Mouse (Mus musculus): ENCODE data around the gene Rpl36al. TPM values are rescaled to one million over a fixed set of nuclear protein-coding genes. Genes with fewer than 3 reads are reported as not detected.
"Not testable (repeated sequence)": the region's sequence is repeated elsewhere in the genome, so short reads cannot be mapped to it uniquely, and the experiment has no call there.

Rpl36al gene
- polyA plus RNA-seq, 1 experiment from 2014 or later: 387 TPM

GRCm38 (mm10) chr12:69166861-69167581 is 16.9 kb downstream of the Rpl36al start:
- H3K9ac ChIP-seq (replicated peaks; ENCODE audit: low read depth, low read length); H3K27ac ChIP-seq (ENCODE audit: low read depth, low read length); H3K36me3 ChIP-seq (ENCODE audit: control insufficient read depth, insufficient read depth, low read length); H3K4me2 ChIP-seq (ENCODE audit: low read depth, low read length); ATAC-seq (ENCODE audit: low read depth); H3K4me3 ChIP-seq (ENCODE audit: low read depth, low read length); H3K9me3 ChIP-seq (ENCODE audit: control insufficient read depth, low read length); H3K4me1 ChIP-seq (ENCODE audit: control insufficient read depth, insufficient read depth, low read length); H3K27me3 ChIP-seq (ENCODE audit: control insufficient read depth, insufficient read depth, low read length): not testable (repeated sequence)
- 76% methylated on average over 8 of the region's 8 CpGs for WGBS

- Histone ChIP-seq H3K27me3 (ENCODE audit: control insufficient read depth, insufficient read depth, low read length) (no peaks in the 10 kb centered on the region), H3K27ac (ENCODE audit: low read depth, low read length) (no peak overlapping the region), H3K36me3 (ENCODE audit: control insufficient read depth, insufficient read depth, low read length) (no peaks in the 10 kb centered on the region), H3K9me3 (ENCODE audit: control insufficient read depth, low read length) (no peaks in the 10 kb centered on the region), H3K4me2 (ENCODE audit: low read depth, low read length) (no peak overlapping the region), H3K4me1 (ENCODE audit: control insufficient read depth, insufficient read depth, low read length) (peaks cover 4% of the 10 kb centered on the region), H3K9ac (replicated peaks; ENCODE audit: low read depth, low read length) (no peak overlapping the region), H3K4me3 (ENCODE audit: low read depth, low read length) (no peak overlapping the region)
- ATAC-seq (ENCODE audit: low read depth): no peak
- 63% methylated on average over 3 of the region's 3 CpGs for WGBS
Observed at GRCm38 (mm10) chr12:69164904-69165303, 19.0 kb downstream of the Rpl36al start.

GRCm38 (mm10) chr12:69163586-69163985 is 20.3 kb downstream of the Rpl36al start:
- H3K36me3 ChIP-seq (ENCODE audit: control insufficient read depth, insufficient read depth, low read length); H3K4me1 ChIP-seq (ENCODE audit: control insufficient read depth, insufficient read depth, low read length); H3K9me3 ChIP-seq (ENCODE audit: control insufficient read depth, low read length); H3K27ac ChIP-seq (ENCODE audit: low read depth, low read length); ATAC-seq (ENCODE audit: low read depth); H3K4me3 ChIP-seq (ENCODE audit: low read depth, low read length); H3K9ac ChIP-seq (replicated peaks; ENCODE audit: low read depth, low read length); H3K27me3 ChIP-seq (ENCODE audit: control insufficient read depth, insufficient read depth, low read length); H3K4me2 ChIP-seq (ENCODE audit: low read depth, low read length): not testable (repeated sequence)
- WGBS: 78% methylated on average over 4 of the region's 4 CpGs

- H3K9ac ChIP-seq (replicated peaks; ENCODE audit: low read depth, low read length); H3K27ac ChIP-seq (ENCODE audit: low read depth, low read length); H3K36me3 ChIP-seq (ENCODE audit: control insufficient read depth, insufficient read depth, low read length); H3K4me1 ChIP-seq (ENCODE audit: control insufficient read depth, insufficient read depth, low read length); H3K4me3 ChIP-seq (ENCODE audit: low read depth, low read length); H3K4me2 ChIP-seq (ENCODE audit: low read depth, low read length); ATAC-seq (ENCODE audit: low read depth); H3K9me3 ChIP-seq (ENCODE audit: control insufficient read depth, low read length); H3K27me3 ChIP-seq (ENCODE audit: control insufficient read depth, insufficient read depth, low read length): not testable (repeated sequence)
- WGBS: 69% methylated on average over 2 of the region's 2 CpGs
Observed at GRCm38 (mm10) chr12:69160677-69161076, 23.2 kb downstream of the Rpl36al start.

GRCm38 (mm10) chr12:69159578-69159940 is 24.3 kb downstream of the Rpl36al start:
- Histone ChIP-seq H3K4me2 (ENCODE audit: low read depth, low read length) (no peak overlapping the region), H3K9me3 (ENCODE audit: control insufficient read depth, low read length) (no peaks in the 10 kb centered on the region), H3K4me3 (ENCODE audit: low read depth, low read length) (peak overlapping the region; percentile 16; the same call in 1 of the 2 replicates), H3K27ac (ENCODE audit: low read depth, low read length) (no peak overlapping the region), H3K4me1 (ENCODE audit: control insufficient read depth, insufficient read depth, low read length) (peaks cover 8% of the 10 kb centered on the region), H3K27me3 (ENCODE audit: control insufficient read depth, insufficient read depth, low read length) (no peaks in the 10 kb centered on the region), H3K9ac (replicated peaks; ENCODE audit: low read depth, low read length) (no peak overlapping the region), H3K36me3 (ENCODE audit: control insufficient read depth, insufficient read depth, low read length) (peaks cover 4% of the 10 kb centered on the region; the same call in 1 of the 2 replicates)
- no peak; the same call in 1 of the 2 replicates for ATAC-seq (ENCODE audit: low read depth)
- 4% methylated on average over 9 of the region's 9 CpGs for WGBS

- peak; percentile 99 for ATAC-seq (ENCODE audit: low read depth)
- Histone ChIP-seq H3K9ac (replicated peaks; ENCODE audit: low read depth, low read length) (peak within 1 kb of the TSS; percentile 83), H3K4me3 (ENCODE audit: low read depth, low read length) (peak within 1 kb of the TSS; percentile 65), H3K27ac (ENCODE audit: low read depth, low read length) (peak within 1 kb of the TSS; percentile 91), H3K4me2 (ENCODE audit: low read depth, low read length) (peak within 1 kb of the TSS; percentile 73)
- under 1% methylated on average over 57 of the region's 68 CpGs for WGBS
- H3K36me3 ChIP-seq (ENCODE audit: control insufficient read depth, insufficient read depth, low read length); H3K4me1 ChIP-seq (ENCODE audit: control insufficient read depth, insufficient read depth, low read length); H3K9me3 ChIP-seq (ENCODE audit: control insufficient read depth, low read length); H3K27me3 ChIP-seq (ENCODE audit: control insufficient read depth, insufficient read depth, low read length): not testable (repeated sequence)
Observed at GRCm38 (mm10) chr12:69158765-69159577, 24.9 kb downstream of the Rpl36al start, which contains the start of gene Rps29. TSS of gene Rps29 (minus strand) at chr12:69159186.

- peaks cover 4% of the 10 kb centered on the region; the same call in 1 of the 2 replicates for H3K36me3 ChIP-seq (ENCODE audit: control insufficient read depth, insufficient read depth, low read length)
- peak overlapping the region; percentile 83 for H3K9ac ChIP-seq (replicated peaks; ENCODE audit: low read depth, low read length)
- H3K4me2 ChIP-seq (ENCODE audit: low read depth, low read length): peak overlapping the region; percentile 73
- H3K27me3 ChIP-seq (ENCODE audit: control insufficient read depth, insufficient read depth, low read length): no peaks in the 10 kb centered on the region
- 2% methylated on average over 19 of the region's 19 CpGs for WGBS
- H3K4me1 ChIP-seq (ENCODE audit: control insufficient read depth, insufficient read depth, low read length): peaks cover 8% of the 10 kb centered on the region
- no peaks in the 10 kb centered on the region for H3K9me3 ChIP-seq (ENCODE audit: control insufficient read depth, low read length)
- H3K27ac ChIP-seq (ENCODE audit: low read depth, low read length): peak overlapping the region; percentile 91
- H3K4me3 ChIP-seq (ENCODE audit: low read depth, low read length): peak overlapping the region; percentile 65
- ATAC-seq (ENCODE audit: low read depth): no peak
Observed at GRCm38 (mm10) chr12:69158366-69158764, 25.5 kb downstream of the Rpl36al start.

- peaks cover 4% of the 10 kb centered on the region; the same call in 1 of the 2 replicates for H3K36me3 ChIP-seq (ENCODE audit: control insufficient read depth, insufficient read depth, low read length)
- no peak overlapping the region for H3K4me3 ChIP-seq (ENCODE audit: low read depth, low read length)
- H3K9ac ChIP-seq (replicated peaks; ENCODE audit: low read depth, low read length): no peak overlapping the region
- H3K9me3 ChIP-seq (ENCODE audit: control insufficient read depth, low read length): no peaks in the 10 kb centered on the region
- WGBS: 97% methylated on average over 2 of the region's 2 CpGs
- no peak overlapping the region for H3K27ac ChIP-seq (ENCODE audit: low read depth, low read length)
- ATAC-seq (ENCODE audit: low read depth): no peak
- H3K4me2 ChIP-seq (ENCODE audit: low read depth, low read length): no peak overlapping the region
- no peaks in the 10 kb centered on the region for H3K27me3 ChIP-seq (ENCODE audit: control insufficient read depth, insufficient read depth, low read length)
- H3K4me1 ChIP-seq (ENCODE audit: control insufficient read depth, insufficient read depth, low read length): peaks cover 8% of the 10 kb centered on the region
Observed at GRCm38 (mm10) chr12:69157107-69157506, 26.8 kb downstream of the Rpl36al start.

GRCm38 (mm10) chr12:69156436-69156835 is 27.4 kb downstream of the Rpl36al start:
- 85% methylated on average over 4 of the region's 4 CpGs for WGBS
- Histone ChIP-seq H3K4me3 (ENCODE audit: low read depth, low read length) (no peak overlapping the region), H3K4me2 (ENCODE audit: low read depth, low read length) (no peak overlapping the region), H3K9me3 (ENCODE audit: control insufficient read depth, low read length) (no peaks in the 10 kb centered on the region), H3K27ac (ENCODE audit: low read depth, low read length) (no peak overlapping the region), H3K4me1 (ENCODE audit: control insufficient read depth, insufficient read depth, low read length) (peaks cover 8% of the 10 kb centered on the region), H3K27me3 (ENCODE audit: control insufficient read depth, insufficient read depth, low read length) (no peaks in the 10 kb centered on the region), H3K36me3 (ENCODE audit: control insufficient read depth, insufficient read depth, low read length) (peaks cover 4% of the 10 kb centered on the region; the same call in 1 of the 2 replicates), H3K9ac (replicated peaks; ENCODE audit: low read depth, low read length) (no peak overlapping the region)
- ATAC-seq (ENCODE audit: low read depth): no peak

Data from neural tube, embryonic 14.5 days (tissue).